Mouse (Mus musculus): ENCODE data around the gene Ccdc3.
"Not testable (repeated sequence)": the region's sequence is repeated elsewhere in the genome, so short reads cannot be mapped to it uniquely, and the experiment has no call there.

The Ccdc3 gene

DNA sequence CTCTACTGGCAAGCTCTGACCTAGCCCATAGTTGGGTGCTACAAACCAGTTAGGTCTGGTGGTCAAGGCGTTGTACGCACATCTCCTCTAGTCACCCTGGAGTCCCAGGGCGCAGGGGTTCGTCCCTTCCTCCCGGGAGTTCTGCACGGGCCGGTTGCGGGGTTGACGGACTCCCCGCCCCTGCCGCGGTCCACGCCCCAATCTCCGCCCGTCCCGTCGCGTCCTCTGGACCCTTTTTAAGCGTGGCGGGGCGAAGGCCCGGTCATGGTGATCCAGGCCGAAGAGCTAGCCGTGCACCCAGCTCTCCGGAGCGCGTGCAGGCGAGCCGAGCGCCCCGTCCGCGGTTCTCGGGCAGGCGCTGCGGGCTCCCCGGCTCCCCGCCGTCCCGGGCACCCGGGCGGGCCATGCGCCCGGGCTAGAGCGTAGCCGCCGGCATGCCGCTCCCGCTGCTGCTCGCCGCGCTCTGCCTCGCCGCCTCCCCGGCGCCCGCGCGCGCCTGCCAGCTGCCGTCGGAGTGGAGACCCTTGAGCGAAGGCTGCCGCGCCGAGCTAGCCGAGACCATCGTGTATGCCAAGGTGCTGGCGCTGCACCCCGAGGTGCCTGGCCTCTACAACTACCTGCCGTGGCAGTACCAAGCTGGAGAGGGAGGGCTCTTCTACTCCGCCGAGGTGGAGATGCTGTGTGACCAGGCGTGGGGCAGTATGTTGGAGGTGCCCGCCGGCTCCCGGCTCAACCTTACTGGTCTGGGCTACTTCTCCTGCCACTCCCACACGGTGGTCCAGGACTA lies at the start of gene Ccdc3:
Ccdc3 (plus strand) TSS at position 277 of the 787 bp plus-strand sequence.
- no peak for DNase-seq (ENCODE audit: low spot score in 2 of 2)

DNA sequence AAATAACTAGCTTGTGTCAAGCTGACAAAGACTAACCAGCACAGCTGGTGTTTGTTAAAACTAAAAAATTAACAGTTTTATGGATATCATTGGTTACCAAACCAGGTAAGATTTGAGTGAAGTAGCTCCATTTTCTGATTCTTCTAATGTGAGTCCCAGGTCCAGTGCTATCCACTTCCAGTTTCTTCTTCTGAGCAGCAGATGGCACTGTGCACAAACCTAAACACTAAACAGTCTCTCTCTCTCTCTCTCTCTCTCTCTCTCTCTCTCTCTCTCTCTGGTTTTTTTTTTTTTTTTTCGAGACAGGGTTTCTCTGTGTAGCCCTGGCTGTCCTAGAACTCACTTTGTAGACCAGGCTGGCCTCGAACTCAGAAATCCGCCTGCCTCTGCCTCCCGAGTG lies 47.2 kb upstream of the Ccdc3 start:
- not testable (repeated sequence) for DNase-seq (ENCODE audit: low spot score in 2 of 2)

DNA sequence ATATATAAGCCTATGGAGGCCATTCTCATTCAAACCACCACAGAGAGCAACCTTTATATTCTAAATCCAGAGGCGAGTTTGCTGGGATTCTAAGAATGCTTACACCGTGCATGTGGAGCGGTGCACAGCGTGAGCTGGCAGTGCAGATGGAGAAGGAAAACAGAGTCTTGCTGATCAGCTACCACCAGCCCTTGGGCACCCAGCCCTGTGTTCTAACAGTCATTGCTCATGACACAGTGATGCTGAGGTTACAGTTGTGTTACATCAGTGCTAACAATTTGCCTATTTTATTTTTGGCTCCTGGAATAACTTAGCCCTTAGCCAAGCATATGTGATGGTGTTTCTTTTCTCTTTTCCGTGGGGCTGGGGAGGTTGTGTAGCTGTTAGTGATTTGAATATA lies 42.7 kb upstream of the Ccdc3 start:
- DNase-seq (ENCODE audit: low spot score in 2 of 2) = no peak

DNA sequence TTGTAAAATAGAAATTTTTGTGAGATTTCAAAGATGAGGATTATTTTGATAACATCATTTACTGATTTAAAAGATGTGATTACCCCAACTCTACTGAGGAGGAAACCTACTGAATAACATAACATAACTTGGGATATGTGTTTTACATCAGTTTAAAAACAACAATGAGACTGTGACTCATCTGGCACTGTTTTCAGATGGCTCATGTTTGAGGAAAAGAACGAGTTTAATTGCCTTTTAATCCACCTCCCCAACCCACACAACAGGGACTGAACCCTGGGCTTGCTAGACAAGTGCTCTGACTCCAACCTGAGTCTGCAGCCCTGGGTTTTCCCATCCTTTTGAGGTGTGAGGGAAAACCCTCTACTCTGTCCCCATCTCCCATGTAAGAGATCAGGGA lies 42.3 kb upstream of the Ccdc3 start:
- no peak for DNase-seq (ENCODE audit: low spot score in 2 of 2)

DNA sequence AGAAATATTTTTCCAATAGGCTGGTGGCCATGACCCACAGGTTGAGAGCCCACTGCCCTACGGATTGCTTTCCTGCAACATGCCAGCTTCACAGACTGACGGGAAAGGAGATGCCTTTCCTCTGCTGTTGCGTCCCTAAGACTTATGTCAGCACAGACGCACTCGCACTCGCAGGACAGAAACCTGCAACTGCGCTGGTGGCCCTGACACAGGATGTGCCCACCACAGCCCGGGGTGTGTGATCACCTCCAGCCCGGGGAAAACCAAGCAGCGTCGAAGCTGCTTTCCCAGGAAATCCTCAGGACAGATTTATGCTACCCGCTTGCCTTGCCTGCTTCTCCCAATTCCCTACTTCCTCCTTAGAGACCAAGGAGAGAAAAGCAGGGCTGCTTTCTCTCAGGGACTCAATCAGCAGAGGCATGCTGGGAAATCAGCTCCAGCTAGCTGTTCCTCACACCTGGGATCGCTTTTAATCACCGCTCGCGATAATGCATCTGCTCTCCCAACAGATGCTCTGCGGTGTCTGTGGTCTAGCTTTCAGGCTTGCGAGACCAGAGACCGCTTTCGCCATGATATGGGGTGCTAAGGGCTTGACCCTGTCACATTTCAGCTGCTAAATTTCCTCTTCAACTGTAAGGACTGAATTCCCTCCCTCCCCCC lies 39.7 kb upstream of the Ccdc3 start:
- no peak for DNase-seq (ENCODE audit: low spot score in 2 of 2)

DNA sequence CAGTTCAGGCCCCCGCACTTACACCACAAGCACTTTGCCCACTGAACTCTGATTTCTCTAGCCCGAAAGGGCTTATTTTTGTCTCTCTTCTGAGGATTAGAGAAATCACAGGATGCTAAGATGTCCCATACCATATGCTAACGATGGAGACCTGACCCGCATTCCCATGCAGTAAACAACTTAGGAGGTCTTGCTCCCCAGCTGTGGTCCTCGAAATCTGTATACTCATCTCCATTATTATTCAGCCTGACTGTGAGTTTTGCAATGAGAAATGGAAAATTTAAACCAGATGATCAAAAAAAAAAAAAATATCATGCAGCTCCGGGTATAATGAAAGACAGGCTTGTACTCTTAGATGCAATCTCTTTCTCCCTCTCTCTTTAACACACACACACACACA lies 38.4 kb upstream of the Ccdc3 start:
- DNase-seq (ENCODE audit: low spot score in 2 of 2) = no peak

DNA sequence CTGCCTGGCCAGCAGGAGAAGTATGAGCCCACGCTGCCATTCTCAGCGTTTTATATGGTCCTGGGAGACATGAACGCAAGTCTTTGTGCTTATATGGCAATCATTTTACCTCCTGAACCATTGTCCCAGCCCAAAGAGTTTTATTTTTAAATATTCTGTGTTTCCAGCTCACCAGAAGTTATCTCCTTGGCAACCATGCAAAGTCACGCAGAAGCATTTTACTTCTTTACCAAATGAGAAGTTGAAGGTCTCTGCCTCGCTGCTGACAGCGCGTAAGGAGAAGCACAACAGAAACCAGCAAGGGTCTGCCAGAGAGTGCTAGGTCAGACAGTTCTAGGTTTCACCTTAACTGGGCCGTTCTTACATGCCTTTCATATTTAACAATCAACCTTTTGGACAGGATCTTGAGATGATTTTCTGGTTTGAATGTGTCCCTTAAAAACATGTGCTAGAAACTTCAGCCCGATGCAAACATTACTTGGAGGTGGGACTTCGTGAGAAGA lies 35.8 kb upstream of the Ccdc3 start:
- DNase-seq (ENCODE audit: low spot score in 2 of 2) = no peak

DNA sequence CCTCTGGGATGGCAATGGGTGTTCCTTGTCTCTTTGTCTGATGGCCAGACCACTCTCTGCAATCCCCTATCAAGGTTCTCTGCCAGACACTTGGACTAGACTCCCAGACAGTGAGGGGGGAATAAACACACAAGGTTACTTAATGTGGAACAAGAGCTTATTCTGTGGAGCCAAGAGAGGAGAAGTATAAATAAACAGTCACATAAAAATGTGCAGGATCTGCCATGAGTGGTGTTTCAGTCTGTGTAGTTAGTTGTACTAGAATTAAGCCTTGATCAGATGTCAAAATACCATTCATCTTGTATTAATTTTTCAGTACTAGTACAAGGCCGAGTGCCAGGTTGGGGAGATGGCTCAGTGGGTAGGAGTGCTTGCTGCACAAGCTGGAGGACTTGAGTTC lies 34.7 kb upstream of the Ccdc3 start:
- DNase-seq (ENCODE audit: low spot score in 2 of 2) = no peak

DNA sequence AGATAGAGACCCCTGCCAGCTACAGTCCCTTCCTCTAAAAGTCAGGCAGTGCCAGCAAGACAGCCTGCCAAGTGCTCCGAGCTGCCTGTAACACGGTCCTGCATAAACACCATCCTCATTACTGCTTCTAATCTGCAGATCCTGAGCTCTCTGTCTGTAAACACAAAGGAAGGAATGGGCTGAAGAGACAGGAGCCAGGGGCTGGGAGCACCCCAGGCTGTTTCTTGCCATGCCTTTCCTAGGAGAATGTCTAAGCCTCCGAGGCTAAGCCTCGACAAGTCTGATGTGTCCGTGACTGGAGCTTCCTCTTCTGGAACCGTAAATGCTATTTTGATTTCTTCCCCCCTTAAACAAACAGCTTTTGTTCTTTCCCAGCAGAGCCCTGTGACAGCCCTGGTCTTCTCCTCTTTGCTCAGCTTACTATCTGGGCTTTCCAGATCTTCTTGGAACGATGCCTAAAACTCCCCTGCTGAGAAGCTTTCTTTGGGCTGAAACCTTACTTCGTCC lies 24.7 kb upstream of the Ccdc3 start:
- no peak for DNase-seq (ENCODE audit: low spot score in 2 of 2)

DNA sequence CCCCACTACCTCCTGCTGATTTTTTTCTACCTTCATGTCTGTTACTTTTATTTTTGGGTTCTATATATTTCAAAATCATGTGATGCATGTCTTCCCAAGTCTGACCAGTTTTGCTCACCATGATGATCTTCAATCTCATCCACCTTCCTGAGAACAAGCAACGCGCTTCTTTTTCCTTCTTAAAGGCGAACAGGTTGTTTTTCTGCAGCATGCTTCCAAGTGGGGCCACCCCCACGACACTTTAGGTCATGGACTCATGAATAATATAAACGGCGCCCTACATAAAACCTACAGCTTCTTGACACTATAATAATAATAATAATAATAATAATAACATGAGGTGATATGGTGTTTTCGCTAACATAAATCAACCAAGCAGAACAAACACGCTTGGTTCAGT lies 23.2 kb upstream of the Ccdc3 start:
- DNase-seq (ENCODE audit: low spot score in 2 of 2) = no peak

DNA sequence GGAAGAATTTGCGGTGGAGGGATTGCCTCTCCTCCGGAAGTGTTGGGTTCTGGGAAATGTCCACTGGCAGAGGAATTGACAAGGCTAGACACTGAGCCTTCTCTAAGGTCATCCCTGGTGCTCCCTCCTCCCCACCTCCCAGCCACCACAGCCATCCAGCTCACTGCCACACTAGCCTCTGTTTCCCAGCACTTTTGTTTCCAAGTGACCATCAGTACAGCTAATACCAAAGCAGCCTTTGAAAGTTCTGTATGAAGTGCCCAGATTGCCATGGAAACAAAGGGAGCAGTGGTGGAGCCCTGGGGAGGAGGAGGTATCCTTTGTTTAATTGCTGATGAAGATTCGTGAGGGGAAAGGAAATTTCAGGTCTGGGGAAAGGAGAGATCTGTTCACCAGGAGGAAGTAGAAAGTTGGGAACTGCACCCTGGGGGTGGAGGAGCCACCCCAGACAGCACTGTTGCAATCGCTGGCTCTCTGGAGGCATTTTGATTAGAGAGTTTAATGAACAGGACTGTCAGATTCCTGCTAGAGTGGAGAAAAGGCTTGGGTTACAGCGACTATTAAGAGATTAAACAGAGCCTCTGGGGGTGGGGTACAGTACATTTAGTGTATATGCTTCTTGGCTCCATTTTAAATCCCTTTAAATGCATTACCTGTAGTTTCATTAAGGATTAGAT lies 20.6 kb upstream of the Ccdc3 start:
- DNase-seq (ENCODE audit: low spot score in 2 of 2) = no peak

DNA sequence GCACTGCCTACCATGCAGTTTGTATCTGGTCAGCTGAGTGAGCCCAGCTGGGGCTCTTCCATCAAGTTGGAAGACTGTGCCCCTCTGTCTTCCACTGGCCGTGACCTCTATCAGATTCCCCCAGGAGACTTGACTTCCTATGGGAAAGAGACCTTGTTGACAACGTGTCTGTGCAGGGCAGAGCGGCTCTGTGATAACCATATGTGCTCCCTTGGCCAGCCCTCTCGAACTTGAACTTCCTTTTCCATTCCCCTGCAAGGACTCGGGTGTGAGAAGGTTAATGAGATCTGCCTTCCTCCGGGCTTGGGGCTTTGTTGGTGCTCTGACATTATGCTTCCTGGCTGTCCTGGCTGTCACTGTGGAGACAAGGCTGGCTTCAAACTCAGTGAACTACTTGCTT lies 12.1 kb upstream of the Ccdc3 start:
- no peak for DNase-seq (ENCODE audit: low spot score in 2 of 2)

DNA sequence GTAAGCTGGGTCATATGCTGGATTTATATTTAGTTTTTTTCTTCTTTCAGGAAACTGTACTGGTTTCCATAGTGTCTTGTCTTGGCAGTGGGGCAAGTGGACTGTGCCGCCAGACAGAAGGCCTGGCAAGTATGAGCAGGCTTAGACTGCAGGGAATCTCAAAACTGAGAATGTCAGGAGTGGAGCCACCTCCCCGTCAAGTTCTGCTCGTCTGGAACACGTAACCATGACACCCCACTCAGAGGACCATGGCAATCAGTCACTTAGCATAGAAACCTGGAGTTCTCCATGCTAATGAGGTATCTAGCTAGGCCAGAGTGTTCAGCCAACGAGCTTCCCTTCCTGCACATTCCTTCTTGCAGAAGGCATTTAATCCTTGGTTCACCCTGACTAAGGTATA lies 10.2 kb upstream of the Ccdc3 start:
- peak in 1 of 2 experiments; percentile 20 for DNase-seq (ENCODE audit: low spot score in 2 of 2)

DNA sequence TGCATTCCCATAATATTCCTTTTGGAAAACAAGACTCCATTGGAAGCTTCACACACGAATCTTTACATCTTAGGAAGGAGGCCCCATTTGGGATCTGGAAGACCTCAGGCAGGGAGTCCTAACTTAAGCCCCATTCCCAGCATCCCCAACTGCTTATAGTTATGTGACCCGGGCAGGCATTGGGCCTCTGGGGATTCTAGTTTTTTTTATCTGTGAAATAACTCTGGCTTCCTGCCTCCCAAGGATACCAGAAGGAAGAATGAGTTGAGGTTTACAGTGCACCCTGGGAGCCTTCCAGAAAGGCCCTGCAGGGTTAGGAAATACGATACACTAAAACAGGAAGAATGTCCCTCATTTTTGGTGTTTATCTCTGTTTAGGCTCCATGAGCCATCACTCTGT lies 8.5 kb upstream of the Ccdc3 start:
- DNase-seq (ENCODE audit: low spot score in 2 of 2) = no peak

DNA sequence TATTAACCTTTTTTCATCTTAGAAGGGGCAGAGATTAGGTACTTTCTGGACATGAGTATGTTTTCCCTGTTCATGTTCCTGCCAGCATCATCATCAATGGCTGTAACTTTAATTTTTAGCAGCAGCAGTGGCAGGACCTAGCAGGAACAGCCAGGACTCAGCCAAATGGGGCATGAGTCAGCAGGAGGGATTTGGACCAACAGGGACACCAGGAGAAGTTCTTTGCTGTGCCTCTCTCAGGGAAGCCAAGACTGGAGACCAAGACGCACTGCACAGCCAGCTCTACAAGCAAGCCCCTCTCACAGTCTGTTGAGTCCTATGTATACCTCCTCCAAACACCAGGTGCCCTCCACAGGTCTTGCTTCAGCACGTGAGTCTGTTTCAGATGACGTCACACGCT lies 5.5 kb upstream of the Ccdc3 start:
- no peak for DNase-seq (ENCODE audit: low spot score in 2 of 2)

DNA sequence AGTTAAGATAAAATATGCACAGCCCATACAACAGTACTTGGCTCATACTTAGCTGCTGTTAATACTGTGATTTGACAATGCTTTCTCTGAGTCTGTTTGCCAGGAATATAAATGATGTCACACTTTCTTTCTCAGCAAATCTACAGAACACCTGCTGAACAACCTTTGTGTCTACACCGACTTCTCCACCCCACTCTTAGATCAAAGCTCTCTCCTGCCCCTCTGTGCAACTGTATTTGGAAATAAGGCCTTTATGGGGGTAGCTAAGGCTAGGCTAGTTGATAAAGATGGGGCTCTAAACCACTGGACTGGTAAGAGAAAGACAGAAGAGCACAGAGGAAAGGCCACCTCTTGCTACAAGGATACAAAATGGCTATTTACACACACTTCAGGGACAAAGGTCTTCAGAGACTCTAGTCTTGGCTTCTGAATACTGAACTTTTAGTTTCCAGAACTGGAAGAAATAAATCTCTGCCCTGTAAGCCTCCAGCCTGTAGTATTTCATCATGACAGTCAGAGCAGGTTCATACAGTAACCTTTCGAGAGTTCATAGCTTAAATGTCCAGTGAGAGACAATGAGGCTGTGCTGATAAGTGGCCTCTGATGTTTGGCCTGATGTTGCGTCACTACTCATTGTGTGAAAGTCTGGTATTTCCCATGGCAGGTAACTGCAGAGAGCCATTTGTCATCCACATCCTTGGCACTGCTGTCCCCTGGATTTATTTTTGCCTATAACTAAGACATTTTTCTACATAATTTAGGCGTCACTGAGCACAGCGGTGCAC lies 2.4 kb upstream of the Ccdc3 start:
- DNase-seq (ENCODE audit: low spot score in 2 of 2) = no peak

DNA sequence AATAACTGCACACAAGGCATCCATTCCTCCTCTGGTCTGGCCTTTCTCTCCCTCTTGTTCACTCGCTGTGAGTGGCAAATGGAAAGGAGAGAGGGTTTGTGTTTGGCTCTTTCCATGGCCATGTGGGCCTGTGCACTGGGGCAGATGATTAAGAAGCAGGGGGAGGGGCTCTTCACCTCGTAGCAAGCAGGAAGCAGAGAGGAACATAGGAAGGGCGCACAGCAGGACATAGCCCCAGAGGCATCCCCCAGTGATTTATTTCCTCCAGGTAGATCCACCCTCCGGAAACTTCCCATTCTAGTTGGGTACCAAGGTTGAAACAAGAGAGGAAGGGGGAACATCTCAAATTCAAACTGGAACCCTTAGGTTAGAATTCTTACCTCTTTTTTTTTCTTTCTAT lies 2.4 kb downstream of the Ccdc3 start:
- DNase-seq (ENCODE audit: low spot score in 2 of 2) = no peak

DNA sequence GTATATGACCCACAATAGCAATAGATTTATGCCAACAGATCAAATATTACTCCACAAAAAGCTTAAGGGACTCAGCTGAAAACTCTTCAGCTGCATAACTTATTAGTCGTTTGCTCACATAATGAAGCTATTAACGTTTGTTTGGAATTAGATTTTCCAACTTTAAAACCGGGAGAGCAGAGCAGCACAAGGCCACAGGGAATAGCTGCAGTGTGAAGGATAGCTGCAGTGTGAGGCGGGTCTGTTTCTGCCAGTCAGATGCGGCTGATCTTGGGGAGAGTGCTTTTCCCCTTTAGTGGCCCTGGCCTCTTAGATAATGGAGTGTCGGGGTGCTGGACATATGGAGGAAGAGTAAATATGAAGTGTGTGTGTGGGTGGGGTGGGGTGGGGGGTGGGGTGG lies 6.9 kb downstream of the Ccdc3 start:
- DNase-seq (ENCODE audit: low spot score in 2 of 2) = no peak

DNA sequence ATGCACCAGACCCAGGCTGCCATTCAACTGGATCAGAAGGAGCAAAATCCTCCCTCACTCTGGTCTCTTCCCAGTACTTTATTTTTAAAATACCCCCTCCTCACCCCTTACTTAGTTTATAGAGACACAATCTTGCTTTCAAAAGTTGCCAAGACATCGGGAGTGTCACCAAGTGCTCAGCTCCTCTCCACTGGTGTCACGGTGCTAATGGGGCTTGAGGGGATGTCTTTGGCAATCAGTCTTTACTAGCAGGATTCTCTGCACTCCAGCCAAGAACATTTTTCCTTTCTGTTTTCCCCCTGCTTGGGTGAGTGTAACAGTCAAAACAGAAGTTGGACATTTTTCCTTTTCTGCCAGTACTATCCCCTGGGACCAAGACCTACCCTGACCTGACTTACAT lies 10.3 kb downstream of the Ccdc3 start:
- no peak for DNase-seq (ENCODE audit: low spot score in 2 of 2)

DNA sequence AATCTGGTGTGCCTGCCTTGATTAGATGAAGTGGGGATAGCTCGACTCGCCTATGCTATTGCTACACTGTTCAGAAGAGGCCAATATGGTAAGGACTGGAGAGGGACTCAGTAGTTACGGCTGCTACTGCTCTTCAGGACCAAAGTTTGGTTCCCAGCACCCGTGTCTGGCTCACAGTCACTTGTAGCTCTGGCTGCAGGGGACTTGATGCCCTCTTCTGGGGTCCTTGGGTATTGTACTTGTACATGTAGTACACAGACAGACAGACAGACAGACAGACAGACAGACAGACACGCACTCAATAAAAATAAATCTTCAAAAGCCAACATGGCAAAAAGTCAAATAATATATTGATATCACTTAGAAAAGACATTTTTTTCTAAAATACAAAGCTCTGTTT lies 17.1 kb downstream of the Ccdc3 start:
- no peak for DNase-seq (ENCODE audit: low spot score in 2 of 2)

DNA sequence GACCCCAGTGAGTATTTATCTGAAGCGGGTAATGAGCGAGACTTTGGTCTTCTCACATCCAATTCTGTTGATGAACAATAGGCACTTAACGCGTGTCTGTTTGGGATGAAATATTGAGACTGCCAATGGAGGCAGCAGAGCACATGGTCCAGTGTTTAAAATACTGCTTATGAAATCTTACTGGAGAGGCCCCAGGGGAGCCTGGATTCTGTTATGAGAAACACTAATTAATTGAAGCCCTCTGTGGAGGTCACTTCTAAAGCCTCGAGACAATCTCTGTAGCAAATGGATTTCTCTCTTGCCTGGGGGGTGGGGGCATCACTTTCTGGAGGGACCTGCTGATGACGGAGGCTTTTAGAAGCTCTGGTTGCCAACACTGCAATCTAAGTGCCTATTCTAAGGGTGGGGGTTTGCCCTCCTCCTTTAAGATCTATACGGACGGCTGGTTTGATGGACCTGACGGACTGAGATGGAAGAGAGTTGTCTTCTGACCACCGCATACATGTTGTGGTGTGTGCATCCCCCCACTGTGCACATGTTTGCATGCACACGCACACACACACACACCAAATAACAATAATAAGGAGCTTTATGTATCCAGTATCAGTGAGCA lies 22.8 kb downstream of the Ccdc3 start:
- DNase-seq (ENCODE audit: low spot score in 2 of 2) = no peak

All from frontal cortex, postnatal 14 days (tissue).